Mouse (Mus musculus) limb, embryonic 14.5 days (tissue): ENCODE results near the gene Robo2. TPM values are rescaled to one million over a fixed set of nuclear protein-coding genes. Genes with fewer than 3 reads are reported as not detected.

ENCODE experiments used
- ATAC-seq: fragments of 200-750 bp; cut with Nextera tagmentation; 2 replicates; pipeline ENCODE4 v1.8.0; 2017; ENCODE audit warnings: low read depth, moderate number of reproducible peaks, moderate TSS enrichment; ENCODE audit not compliant: low FRiP score
- DNase-seq: peaks from one replicate; pipeline ENCODE4 v3.0.0-alpha.2; 2015; ENCODE audit warnings: low spot score
- H3K27ac ChIP-seq: fragments of 300-500 bp; sonication (generic); replicated peaks from 2 replicates; pipeline ENCODE4 v1.5.1; 2014; ENCODE audit warnings: low read depth, mild to moderate bottlenecking, low read length, moderate library complexity, mixed read lengths
- H3K27me3 ChIP-seq: fragments of 300-500 bp; sonication (generic); 2 replicates; pipeline ENCODE4 v1.6.1; 2014; ENCODE audit warnings: low read length, mixed read lengths; ENCODE audit not compliant: control insufficient read depth, insufficient read depth
- H3K36me3 ChIP-seq: fragments of 300-500 bp; sonication (generic); 2 replicates; pipeline ENCODE4 v1.6.1; 2014; ENCODE audit warnings: mild to moderate bottlenecking, low read length, moderate library complexity, mixed read lengths; ENCODE audit not compliant: control insufficient read depth, insufficient read depth
- H3K4me1 ChIP-seq: fragments of 300-500 bp; sonication (generic); 2 replicates; pipeline ENCODE4 v1.6.1; 2014; ENCODE audit warnings: antibody characterized with exemption, low read length, mixed read lengths; ENCODE audit not compliant: control insufficient read depth, insufficient read depth
- H3K4me2 ChIP-seq: fragments of 300-500 bp; sonication (generic); replicated peaks from 2 replicates; pipeline ENCODE4 v1.6.1; 2014; ENCODE audit warnings: low read depth, mild to moderate bottlenecking, low read length, moderate library complexity; ENCODE audit not compliant: severe bottlenecking
- H3K4me3 ChIP-seq: fragments of 300-500 bp; sonication (generic); replicated peaks from 2 replicates; pipeline ENCODE4 v1.5.1; 2014; ENCODE audit warnings: low read length
- H3K9ac ChIP-seq: fragments of 300-500 bp; sonication (generic); 2 replicates; pipeline ENCODE4 v1.6.1; 2014; ENCODE audit warnings: mild to moderate bottlenecking, low read depth, low read length, moderate library complexity; ENCODE audit not compliant: severe bottlenecking
- H3K9me3 ChIP-seq: fragments of 300-500 bp; sonication (generic); 2 replicates; pipeline ENCODE4 v1.6.1; 2016; ENCODE audit warnings: low read length; ENCODE audit not compliant: control insufficient read depth
- POLR2A ChIP-seq: fragments of 200-500 bp; IDR thresholded peaks from 2 replicates; pipeline ENCODE4 v1.8.0; 2012; ENCODE audit warnings: inconsistent platforms, mild to moderate bottlenecking, moderate library complexity, borderline replicate concordance; ENCODE audit not compliant: insufficient read depth, insufficient read length; ENCODE audit errors: extremely low read depth
- WGBS: fragments of 180-500 bp; shearing (Covaris S2); extraction: QIAGEN DNeasy Blood & Tissue Kit; methylation state at CpG from one replicate; pipeline ENCODE4 v1.1.7; 2014; 5-methylcytosine and 5-hydroxymethylcytosine counted together
- polyA plus RNA-seq, 2 experiments: library from polyadenylated mRNA; depleted of rRNA in 1 of 2; stranded (reverse) in 1 of 2; unstranded in 1 of 2; fragments of >200 nt; fragmentation: Nextera tagmentation in 1 of 2; extraction: Ambion mirVana in 1 of 2; gene quantifications; 2 replicates each; pipeline versions ENCODE4 v1.2.1 to v1.2.3; 2012 to 2014

Gene Robo2
- polyA plus RNA-seq, 2 experiments, result 52.6 to 68.8 TPM

DNA sequence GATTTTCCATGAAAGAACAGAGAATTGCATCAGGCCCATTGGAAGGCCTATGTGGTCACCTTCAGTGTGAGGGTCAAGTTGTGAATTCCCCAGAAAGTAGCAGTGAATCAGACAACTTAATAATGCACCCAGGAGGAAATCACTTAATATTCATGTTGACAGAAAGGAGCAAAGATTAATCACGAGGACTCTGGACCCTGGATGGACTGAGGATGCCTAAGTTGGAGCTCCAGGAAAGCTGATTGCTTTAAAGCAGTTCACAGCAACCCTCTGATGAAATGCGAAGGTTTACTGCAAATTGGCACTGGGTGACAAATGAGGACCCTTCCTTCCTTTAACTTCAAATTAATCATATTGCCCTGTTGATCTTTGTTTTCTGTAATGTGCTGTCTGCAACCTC, 32.2 kb downstream of the Robo2 start:
- ATAC-seq (no peak), DNase-seq (no peak)
- TF ChIP-seq POLR2A, result no peak
- H3K4me3 ChIP-seq, result no peak overlapping the region
- H3K9ac ChIP-seq, result no peak overlapping the region
- peaks cover 4% of the 10 kb centered on the region for H3K4me1 ChIP-seq
- no peak overlapping the region for H3K27ac ChIP-seq
- WGBS, result 55% methylated on average over 2 of the region's 2 CpGs
- H3K27me3 ChIP-seq, result no peaks in the 10 kb centered on the region
- H3K4me2 ChIP-seq, result no peak overlapping the region
- no peaks in the 10 kb centered on the region for H3K36me3 ChIP-seq
- H3K9me3 ChIP-seq, result no peaks in the 10 kb centered on the region

GRCm38 (mm10) chr16:74375342-74375940, 36.2 kb downstream of the Robo2 start:
- TF ChIP-seq POLR2A, result no peak
- ATAC-seq (no peak), DNase-seq (no peak)
- 86% methylated on average over 12 of the region's 12 CpGs for WGBS
- H3K9ac ChIP-seq, result no peak overlapping the region
- H3K4me3 ChIP-seq, result no peak overlapping the region
- no peaks in the 10 kb centered on the region for H3K27me3 ChIP-seq
- H3K4me2 ChIP-seq, result no peak overlapping the region
- no peaks in the 10 kb centered on the region for H3K36me3 ChIP-seq
- H3K9me3 ChIP-seq, result no peaks in the 10 kb centered on the region
- no peak overlapping the region for H3K27ac ChIP-seq
- peaks cover 5% of the 10 kb centered on the region for H3K4me1 ChIP-seq

GRCm38 (mm10) chr16:74374540-74374939, 37.1 kb downstream of the Robo2 start:
- no peak for DNase-seq
- Histone ChIP-seq H3K9ac (no peak overlapping the region), H3K4me2 (no peak overlapping the region), H3K9me3 (no peaks in the 10 kb centered on the region), H3K4me1 (peaks cover 5% of the 10 kb centered on the region), H3K4me3 (no peak overlapping the region), H3K27ac (no peak overlapping the region), H3K36me3 (no peaks in the 10 kb centered on the region), H3K27me3 (no peaks in the 10 kb centered on the region)
- WGBS, result 66% methylated on average over 5 of the region's 5 CpGs
- TF ChIP-seq POLR2A, result no peak
- no peak for ATAC-seq

DNA sequence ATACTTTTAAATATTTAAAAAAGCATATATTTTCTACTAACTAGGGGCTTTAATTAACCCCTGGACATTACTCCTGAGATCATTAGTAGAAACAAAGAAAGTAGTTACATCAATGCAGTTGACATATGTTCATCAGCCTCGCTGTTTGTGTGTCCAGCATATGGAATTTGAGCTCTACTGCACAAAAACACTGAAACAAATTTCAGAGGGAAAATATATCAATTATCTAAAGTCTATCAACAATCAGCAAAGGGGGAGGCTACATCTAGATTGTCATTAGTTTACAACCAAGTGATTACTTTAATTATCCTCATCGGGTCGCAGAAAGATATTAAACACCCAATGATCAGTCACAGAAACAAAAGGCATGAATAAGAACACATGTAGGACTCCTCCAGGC, 38.2 kb downstream of the Robo2 start:
- no peaks in the 10 kb centered on the region for H3K36me3 ChIP-seq

GRCm38 (mm10) chr16:74372876-74373275, 38.7 kb downstream of the Robo2 start:
- no peaks in the 10 kb centered on the region for H3K27me3 ChIP-seq
- ATAC-seq, result no peak
- H3K4me2 ChIP-seq, result no peak overlapping the region
- no peak overlapping the region for H3K27ac ChIP-seq
- 89% methylated on average over 1 of the region's 1 CpGs for WGBS
- no peak overlapping the region for H3K4me3 ChIP-seq
- DNase-seq, result no peak
- no peaks in the 10 kb centered on the region for H3K9me3 ChIP-seq
- H3K36me3 ChIP-seq, result no peaks in the 10 kb centered on the region
- peaks cover 5% of the 10 kb centered on the region for H3K4me1 ChIP-seq
- H3K9ac ChIP-seq, result no peak overlapping the region
- no peak for TF ChIP-seq POLR2A

More for the DNA sequence above, 38.2 kb downstream of the Robo2 start:
- DNase-seq, result no peak
- Histone ChIP-seq H3K4me3 (no peak overlapping the region), H3K4me1 (peaks cover 5% of the 10 kb centered on the region), H3K9ac (no peak overlapping the region), H3K4me2 (no peak overlapping the region), H3K9me3 (no peaks in the 10 kb centered on the region), H3K27me3 (no peaks in the 10 kb centered on the region), H3K27ac (no peak overlapping the region)
- 61% methylated on average over 3 of the region's 3 CpGs for WGBS
- TF ChIP-seq POLR2A, result no peak
- no peak for ATAC-seq
